Mouse (Mus musculus): ENCODE data around the gene Grik4.

GRCm38 (mm10) chr9:42964366-42964765, 20.1 kb upstream of the Grik4 start:
- TF ChIP-seq POLR2A (IDR thresholded peaks at IDR 0.05; ENCODE audit: low read depth, low read length) = no peak
- no peak for TF ChIP-seq CTCF (IDR thresholded peaks at IDR 0.05; ENCODE audit: borderline replicate concordance, insufficient read depth, low read length)

All from embryonic fibroblast, embryonic 13.5 days (primary cell).